Mouse (Mus musculus) embryo, embryonic 9.5 days (tissue): Measurements from ENCODE around the gene Trappc2l.
A peak's percentile ranks its signal among the peaks of the same experiment; 100 is the strongest.

Experiments
- DNase-seq: peaks from one replicate; pipeline ENCODE4 v3.0.0-alpha.2; 2017; ENCODE audit errors: extremely low spot score

The Trappc2l gene

GRCm38 (mm10) chr8:122580926-122581325 is 30.5 kb upstream of the Trappc2l start:
- no peak for DNase-seq

GRCm38 (mm10) chr8:122584981-122585380 is 26.5 kb upstream of the Trappc2l start:
- no peak for DNase-seq

GRCm38 (mm10) chr8:122585411-122585891 is 26.0 kb upstream of the Trappc2l start:
- DNase-seq, result no peak

DNA sequence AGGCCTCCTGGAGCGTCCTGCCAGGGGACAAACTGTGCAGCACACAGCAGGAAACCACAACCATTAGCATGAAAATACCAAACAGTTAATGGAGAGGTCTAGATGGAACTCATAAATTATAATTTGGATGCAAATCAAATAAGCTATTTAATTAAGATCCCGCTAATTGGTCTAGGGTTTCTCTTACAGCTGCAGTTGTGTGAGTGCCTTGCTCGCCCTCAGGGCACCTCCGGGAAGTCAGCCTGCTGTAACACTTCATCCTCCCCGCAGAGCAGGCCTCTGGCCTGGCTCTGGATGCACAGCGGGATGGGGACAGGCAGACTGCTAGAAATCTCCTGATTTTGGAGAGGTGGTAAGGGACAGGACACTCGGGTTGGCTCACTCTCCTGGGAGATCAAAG is 25.3 kb upstream of the Trappc2l start:
- DNase-seq, result no peak

DNA sequence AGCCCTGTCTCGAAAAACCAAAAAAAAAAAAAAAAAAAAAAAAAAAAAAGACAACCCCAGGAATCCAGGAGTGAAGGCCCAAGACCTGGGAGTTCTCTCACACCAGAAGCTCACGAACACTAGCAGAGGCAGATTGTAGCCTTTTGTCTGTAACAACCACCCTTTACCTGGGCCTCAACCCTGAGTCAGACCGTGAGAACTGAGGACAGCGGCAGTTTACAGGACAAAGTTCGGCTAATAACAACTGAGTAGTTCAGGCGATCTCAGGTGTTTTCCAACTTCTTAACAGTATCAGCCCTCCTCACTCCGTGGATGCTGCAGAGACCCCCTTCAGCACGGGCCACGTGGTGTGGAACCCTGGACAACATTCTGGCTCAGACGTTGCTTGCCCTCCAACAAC is 24.7 kb upstream of the Trappc2l start:
- DNase-seq, result no peak

DNA sequence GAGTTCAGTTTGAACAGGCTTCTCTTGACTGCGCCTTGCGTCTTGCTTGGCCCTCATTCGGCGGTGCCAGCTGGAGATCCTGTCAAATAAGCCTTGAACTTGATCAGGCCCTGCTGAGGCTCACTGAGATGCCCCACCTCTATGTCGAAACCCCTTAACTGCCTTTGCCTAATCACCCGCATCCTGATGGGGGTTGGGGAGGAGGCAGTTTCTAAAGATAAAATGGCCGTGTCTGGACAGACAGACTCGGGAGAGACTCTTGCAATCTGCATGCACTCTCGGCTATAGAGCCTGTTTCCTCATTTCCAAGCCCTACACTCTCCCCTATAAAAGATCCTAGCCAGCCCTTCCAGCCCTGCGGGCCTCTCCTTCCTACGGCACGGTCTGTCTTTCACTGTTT is 18.2 kb upstream of the Trappc2l start:
- DNase-seq, result no peak

- no peak for DNase-seq
These were observed 17.5 kb upstream of the Trappc2l start for GRCm38 (mm10) chr8:122593783-122594507.

DNA sequence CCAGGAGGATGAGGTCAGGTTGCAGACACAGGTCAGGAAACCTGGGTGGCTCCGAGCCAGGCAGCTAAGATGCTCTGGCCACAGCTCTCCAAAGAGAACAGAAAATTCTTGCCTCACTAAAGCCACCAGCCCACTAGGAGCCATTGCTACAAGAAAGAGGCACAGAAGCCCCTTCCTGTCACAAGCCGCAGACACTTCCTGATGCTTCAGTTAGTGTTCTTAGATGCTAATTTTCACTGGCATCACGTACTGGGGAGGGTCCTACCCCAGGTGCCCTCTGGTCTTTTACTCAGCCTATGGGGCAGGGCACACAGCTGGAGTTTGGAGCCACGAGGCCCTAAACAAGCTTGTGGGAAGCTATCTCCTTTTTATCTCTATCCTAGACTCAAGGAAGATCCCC is 15.4 kb upstream of the Trappc2l start:
- no peak for DNase-seq

DNA sequence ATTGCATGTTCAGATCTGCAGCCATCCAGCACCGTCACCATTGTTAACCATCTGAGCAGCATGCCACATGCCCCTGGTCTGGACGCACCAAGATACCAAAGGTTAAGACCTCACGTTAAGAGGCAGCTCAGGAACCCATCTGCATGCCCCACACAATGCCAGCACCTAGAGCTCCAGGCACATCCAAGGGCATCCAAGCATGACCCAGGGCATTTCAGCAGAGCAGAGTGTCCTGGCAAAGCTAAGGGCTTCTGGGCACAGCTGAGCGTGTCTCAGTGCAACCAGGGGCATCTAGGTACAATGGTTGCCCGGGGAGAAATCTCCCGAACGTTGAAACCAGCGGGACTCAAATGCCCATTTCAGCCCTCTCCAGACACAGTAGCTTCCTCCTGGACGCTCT is 10.8 kb upstream of the Trappc2l start:
- no peak for DNase-seq

GRCm38 (mm10) chr8:122604640-122605039 is 6.8 kb upstream of the Trappc2l start:
- no peak for DNase-seq

DNA sequence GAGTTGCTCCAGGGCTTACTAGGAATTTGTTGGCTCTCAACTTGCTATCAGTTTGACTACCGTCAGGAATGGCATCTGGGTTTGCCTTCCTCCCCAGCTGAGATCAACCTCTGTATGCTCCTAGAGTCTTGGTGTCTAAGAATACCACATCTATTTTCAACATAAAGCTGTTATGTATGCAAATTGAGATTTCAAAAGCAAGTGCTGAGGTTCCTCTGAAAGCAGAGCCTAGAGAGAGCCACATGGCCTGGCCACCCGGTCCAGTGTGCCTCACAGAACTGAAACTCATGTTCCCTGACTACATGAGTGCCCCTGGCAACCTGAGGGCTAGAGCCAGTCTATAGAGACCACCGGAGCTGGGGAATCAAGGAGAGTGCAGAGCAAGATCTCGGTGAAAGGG is 6.1 kb upstream of the Trappc2l start:
- DNase-seq, result no peak

DNA sequence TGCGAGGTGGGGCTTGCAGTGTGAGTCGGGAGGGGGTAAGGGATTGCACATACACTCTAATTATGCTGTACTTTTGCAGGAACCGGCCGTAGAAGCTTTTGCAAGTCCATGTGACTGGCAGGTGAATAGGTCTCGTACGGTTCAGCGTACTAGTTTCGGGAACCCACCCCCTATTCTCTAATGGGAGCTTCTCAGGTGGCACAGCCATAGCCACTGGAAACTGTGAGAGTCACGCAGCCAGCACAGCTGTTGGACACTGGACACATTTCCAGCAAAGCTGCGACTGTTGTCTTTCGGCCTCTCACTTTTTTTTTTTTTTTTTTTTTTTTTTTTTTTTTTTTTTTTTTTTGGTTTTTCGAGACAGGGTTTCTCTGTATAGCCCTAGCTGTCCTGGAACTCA is 4.6 kb upstream of the Trappc2l start:
- DNase-seq, result no peak

DNA sequence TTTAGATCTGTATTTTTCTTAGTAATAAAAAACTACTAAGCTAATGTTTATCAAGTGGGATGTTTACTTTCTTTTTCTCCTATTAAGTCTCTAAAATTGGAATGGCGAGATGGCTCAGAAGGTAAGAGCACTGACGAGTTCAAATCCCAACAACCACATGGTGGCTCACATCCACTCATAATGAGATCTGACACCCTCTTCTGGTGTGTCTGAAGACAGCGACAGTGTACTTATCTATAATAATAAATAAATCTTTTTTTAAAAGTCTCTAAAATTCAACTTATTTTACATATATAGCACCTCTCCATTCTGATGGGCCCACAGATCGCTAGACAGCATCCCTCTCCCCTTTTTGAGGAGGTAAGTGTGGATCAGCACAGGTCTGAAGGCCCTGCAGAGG is 1.2 kb upstream of the Trappc2l start:
- no peak for DNase-seq

DNA sequence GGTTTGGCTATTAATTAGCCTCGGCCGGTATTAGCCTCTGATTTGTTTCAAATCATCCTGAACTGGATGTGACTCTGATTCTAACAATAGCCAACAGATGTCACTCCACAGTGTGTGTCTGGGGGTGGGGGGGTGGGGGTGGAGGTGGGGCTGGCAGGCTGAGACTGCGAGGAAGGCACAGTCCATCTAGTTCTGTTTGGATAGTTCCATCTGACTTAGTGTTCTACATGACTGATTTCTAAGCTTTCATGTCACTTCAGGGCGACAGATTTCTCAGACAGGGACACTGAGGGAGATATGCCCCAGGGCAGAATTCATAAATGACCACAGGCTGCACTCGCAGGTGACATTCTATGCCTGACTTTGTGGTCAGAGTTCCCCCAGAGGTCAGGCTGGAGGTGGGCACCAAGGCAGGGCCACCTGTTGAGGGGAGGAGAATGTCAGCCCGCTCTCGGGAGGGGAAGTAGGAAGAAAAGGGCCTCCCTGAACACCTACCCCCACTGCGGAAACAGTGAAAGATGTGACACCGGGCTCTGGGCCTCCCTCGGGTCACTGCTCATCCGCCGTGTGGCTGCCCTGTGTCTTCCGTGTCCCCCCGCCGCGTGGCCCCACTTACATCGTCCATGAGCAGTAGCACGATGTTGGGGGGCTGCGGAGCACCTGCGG is 695 bp upstream of the Trappc2l start:
- DNase-seq, result peak; percentile 40

DNA sequence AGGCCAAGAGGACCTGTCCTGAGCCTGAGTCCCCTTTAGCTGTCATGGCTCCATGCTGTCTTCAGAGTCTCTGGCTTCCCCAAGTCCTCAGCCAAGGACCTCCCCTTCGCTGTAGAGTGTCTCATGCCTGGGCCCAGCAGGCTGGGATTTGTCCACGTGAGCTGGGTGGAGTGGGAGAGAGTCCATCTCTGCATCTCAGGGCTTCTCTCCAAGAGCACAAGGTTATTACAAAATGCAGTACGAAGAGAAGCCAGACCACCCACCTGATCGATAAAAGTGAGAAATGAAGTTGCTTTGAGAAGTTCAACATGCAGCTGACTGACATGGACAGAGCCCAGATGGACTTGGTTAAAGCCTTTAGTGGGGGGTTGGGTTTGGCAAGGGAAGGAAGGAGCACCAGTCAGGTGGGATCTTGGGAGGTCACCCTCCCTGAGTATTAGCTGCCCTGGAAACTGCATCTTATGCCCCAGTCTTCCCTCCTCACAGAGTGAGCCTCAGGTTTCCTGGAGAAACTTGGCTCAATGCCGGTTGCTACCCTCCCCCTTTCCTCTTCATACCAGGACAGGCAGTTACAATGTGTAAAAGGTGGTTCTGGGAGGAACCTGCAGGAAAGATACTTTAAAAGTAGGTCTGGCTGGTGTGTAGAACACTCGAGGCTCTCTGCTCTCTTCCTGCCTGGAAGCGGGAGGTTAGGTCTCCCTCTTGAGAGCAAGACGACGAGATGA is 4.9 kb downstream of the Trappc2l start:
- DNase-seq, result no peak

GRCm38 (mm10) chr8:122617947-122618546 is 6.6 kb downstream of the Trappc2l start:
- DNase-seq, result peak; percentile 73

DNA sequence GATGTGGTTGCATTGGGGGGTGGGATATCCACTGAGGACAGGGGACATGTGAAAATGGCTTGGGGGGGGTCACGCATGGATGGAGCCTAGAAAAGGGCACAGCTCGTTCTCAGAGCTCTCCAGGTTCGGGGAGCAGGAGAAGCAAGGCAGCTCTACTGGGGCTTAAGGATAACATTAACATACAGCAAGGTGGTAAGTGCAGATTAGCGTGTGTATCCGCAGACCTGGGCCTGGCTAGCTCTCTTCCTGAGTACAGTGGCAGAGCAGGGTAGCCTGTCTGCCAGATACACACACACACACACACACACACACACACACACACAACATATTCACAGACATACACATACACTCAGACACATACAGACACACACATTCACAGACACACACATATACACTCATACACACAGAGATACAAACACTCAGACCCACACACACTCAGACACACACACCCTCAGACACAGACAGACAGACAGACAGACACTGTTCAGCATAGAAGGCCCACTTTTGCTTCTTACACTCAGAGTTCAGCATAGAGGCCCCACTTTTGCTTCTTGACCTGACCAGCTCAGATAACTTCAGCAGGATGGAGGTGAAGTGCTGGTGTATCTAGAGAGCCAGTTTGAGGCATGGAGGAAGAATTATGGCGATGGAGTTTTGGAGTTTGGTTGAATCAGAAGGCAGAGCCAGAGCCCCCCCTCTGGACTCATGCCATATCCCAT is 7.4 kb downstream of the Trappc2l start:
- DNase-seq, result no peak

- DNase-seq, result no peak
These were observed 9.0 kb downstream of the Trappc2l start for GRCm38 (mm10) chr8:122620446-122620845.

DNA sequence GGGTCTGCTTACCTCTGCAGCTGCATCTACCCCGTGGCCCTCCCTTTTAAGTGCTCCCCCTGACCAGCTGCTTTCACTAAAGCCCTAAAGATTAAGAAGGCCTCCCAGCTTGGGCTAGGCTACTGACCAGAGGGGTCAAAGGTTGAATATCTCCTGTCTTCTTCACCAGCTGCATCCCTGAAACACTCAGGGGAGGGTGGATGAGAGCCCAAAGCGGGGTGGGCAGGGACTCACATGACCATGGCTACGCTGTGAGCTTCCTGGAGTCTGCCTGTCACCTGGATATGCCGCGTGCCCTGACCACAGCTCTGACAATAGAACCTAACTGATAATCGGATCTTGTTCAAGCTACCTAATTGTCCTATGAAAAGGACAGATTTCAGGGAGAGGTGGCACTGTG is 11.3 kb downstream of the Trappc2l start, which contains the start of gene Pabpn1l:
Gene Pabpn1l (minus strand): TSS at position 13 of the 400 bp plus-strand sequence.
- DNase-seq, result no peak

- DNase-seq, result no peak
These were observed 12.6 kb downstream of the Trappc2l start for GRCm38 (mm10) chr8:122623844-122624642.

- no peak for DNase-seq
These were observed 13.2 kb downstream of the Trappc2l start for GRCm38 (mm10) chr8:122624653-122625052.
